Mouse (Mus musculus) G1E (cell line): Measurements from ENCODE around the gene Elk1.

Experiments used
- CTCF ChIP-seq: IDR thresholded peaks from 2 replicates; pipeline ENCODE4 v1.5.1; 2012; ENCODE audit warnings: low read depth, low read length, inconsistent platforms, mixed read lengths
- GATA1 ChIP-seq: IDR thresholded peaks from 2 replicates; pipeline ENCODE4 v1.6.1; 2012; ENCODE audit warnings: borderline replicate concordance, low read length, inconsistent platforms, mixed read lengths
- POLR2AphosphoS5 ChIP-seq: IDR thresholded peaks from 2 replicates; pipeline ENCODE4 v1.6.1; 2012; ENCODE audit warnings: low read depth, low read length, inconsistent platforms; ENCODE audit not compliant: insufficient replicate concordance
- TAL1 ChIP-seq: conservative IDR thresholded peaks from 2 replicates; pipeline ENCODE4 v1.6.1; 2012; ENCODE audit warnings: low read depth, low read length, inconsistent platforms, mixed read lengths

- no peak for TF ChIP-seq CTCF
- no peak for TF ChIP-seq POLR2AphosphoS5
- no peak for TF ChIP-seq GATA1
- no peak for TF ChIP-seq TAL1
Observed at GRCm38 (mm10) chrX:20915075-20915474, 35.3 kb downstream of the Elk1 start.
